Mouse (Mus musculus) CH12.LX (cell line): ENCODE measurements around the gene Laptm5. TPM values are rescaled to one million over a fixed set of nuclear protein-coding genes. Genes with fewer than 3 reads are reported as not detected.

ENCODE experiments used
- DNase-seq: peaks from one replicate; pipeline ENCODE4 v3.0.0-alpha.2; 2013; ENCODE audit errors: extremely low read depth
- H3K27ac ChIP-seq: 2 replicates; pipeline ENCODE4 v1.5.1; 2012; ENCODE audit warnings: low read depth, mild to moderate bottlenecking, control low read depth, moderate library complexity; ENCODE audit not compliant: insufficient read depth
- H3K27me3 ChIP-seq: replicated peaks from 2 replicates; pipeline ENCODE3; 2012; ENCODE audit warnings: inconsistent platforms
- H3K36me3 ChIP-seq, 2 experiments: replicated peaks in 1 of 2; 2 replicates each; pipeline versions ENCODE3 to v1.6.1; 2012; ENCODE audit warnings: inconsistent platforms in 1 of 2, low read length in 1 of 2, mild to moderate bottlenecking in 1 of 2, mixed read lengths in 1 of 2, moderate library complexity in 1 of 2; ENCODE audit not compliant: control insufficient read depth in 1 of 2, insufficient read depth in 1 of 2
- H3K4me1 ChIP-seq, 2 experiments: 2 replicates each; pipeline ENCODE4 v1.6.1; 2012; ENCODE audit warnings: inconsistent platforms in 1 of 2, moderate library complexity in 1 of 2; ENCODE audit not compliant: insufficient read depth in 2 of 2, control insufficient read depth in 1 of 2
- H3K4me2 ChIP-seq: 2 replicates; pipeline ENCODE4 v1.6.1; 2012; ENCODE audit warnings: low read depth, mild to moderate bottlenecking, control low read depth; ENCODE audit not compliant: poor library complexity, insufficient read depth, severe bottlenecking
- H3K4me3 ChIP-seq, 3 experiments: fragments of 150-350 bp in 1 of 3; sonication (generic) in 1 of 3; replicated peaks in 1 of 3; 2 replicates each; pipeline versions ENCODE3 to v1.5.1; 2011 to 2012; ENCODE audit warnings: low read depth in 2 of 3, low read length in 2 of 3, mild to moderate bottlenecking in 2 of 3, moderate library complexity in 2 of 3, control low read depth in 1 of 3, improper control_type of control experiment in 1 of 3, inconsistent platforms in 1 of 3, mixed read lengths in 1 of 3; ENCODE audit not compliant: poor library complexity in 1 of 3
- H3K79me2 ChIP-seq: replicated peaks from 2 replicates; pipeline ENCODE4 v1.6.1; 2012; ENCODE audit warnings: mild to moderate bottlenecking, moderate library complexity; ENCODE audit not compliant: control insufficient read depth, poor library complexity, insufficient read depth, severe bottlenecking; ENCODE audit errors: extremely low read depth
- H3K9ac ChIP-seq: 2 replicates; pipeline ENCODE4 v1.6.1; 2012; ENCODE audit warnings: low read depth, mild to moderate bottlenecking, control low read depth, moderate library complexity; ENCODE audit not compliant: insufficient read depth
- H3K9me3 ChIP-seq: replicated peaks from 2 replicates; pipeline ENCODE3; 2012; ENCODE audit warnings: low read length, inconsistent platforms, mixed read lengths
- BHLHE40 ChIP-seq: IDR thresholded peaks from 2 replicates; pipeline ENCODE4 v1.6.1; 2011; ENCODE audit warnings: mild to moderate bottlenecking, low read depth, low read length, improper control_type of control experiment
- CHD1 ChIP-seq: IDR thresholded peaks from 2 replicates; pipeline ENCODE4 v1.6.1; 2012; ENCODE audit warnings: low read depth, low read length, improper control_type of control experiment, inconsistent platforms
- CHD2 ChIP-seq: IDR thresholded peaks from 2 replicates; pipeline ENCODE4 v1.6.1; 2011; ENCODE audit warnings: low read length, improper control_type of control experiment
- E2F4 ChIP-seq: IDR thresholded peaks from 2 replicates; pipeline ENCODE4 v1.6.1; 2011; ENCODE audit warnings: low read depth, low read length, improper control_type of control experiment; ENCODE audit not compliant: insufficient replicate concordance
- ELF1 ChIP-seq: IDR thresholded peaks from 2 replicates; pipeline ENCODE4 v1.6.1; 2014; ENCODE audit warnings: low read depth, mild to moderate bottlenecking, inconsistent platforms, low read length, improper control_type of control experiment
- EP300 ChIP-seq: IDR thresholded peaks from 2 replicates; pipeline ENCODE4 v1.6.1; 2011; ENCODE audit warnings: low read length, improper control_type of control experiment
- ETS1 ChIP-seq: conservative IDR thresholded peaks from 2 replicates; pipeline ENCODE4 v1.6.1; 2012; ENCODE audit warnings: low read depth, mild to moderate bottlenecking, inconsistent platforms, low read length, improper control_type of control experiment, moderate library complexity
- GABPA ChIP-seq: IDR thresholded peaks from 2 replicates; pipeline ENCODE4 v1.6.1; 2012; ENCODE audit warnings: low read depth, low read length, improper control_type of control experiment, inconsistent platforms; ENCODE audit not compliant: insufficient replicate concordance
- HCFC1 ChIP-seq: IDR thresholded peaks from 2 replicates; pipeline ENCODE4 v1.6.1; 2012; ENCODE audit warnings: low read depth, mild to moderate bottlenecking, inconsistent platforms, low read length, improper control_type of control experiment
- IRF4 ChIP-seq: IDR thresholded peaks from 2 replicates; pipeline ENCODE4 v1.6.1; 2014; ENCODE audit warnings: low read depth, mild to moderate bottlenecking, inconsistent platforms, low read length, improper control_type of control experiment
- JUN ChIP-seq: IDR thresholded peaks from 2 replicates; pipeline ENCODE4 v1.6.1; 2011; ENCODE audit warnings: low read depth, mild to moderate bottlenecking, low read length, improper control_type of control experiment, moderate library complexity; ENCODE audit not compliant: insufficient read depth
- JUND ChIP-seq: conservative IDR thresholded peaks from 2 replicates; pipeline ENCODE4 v1.6.1; 2011; ENCODE audit warnings: low read depth, low read length, improper control_type of control experiment
- MAFK ChIP-seq: IDR thresholded peaks from 2 replicates; pipeline ENCODE4 v1.6.1; 2011; ENCODE audit warnings: low read length, improper control_type of control experiment; ENCODE audit not compliant: insufficient replicate concordance
- MAX ChIP-seq: IDR thresholded peaks from 2 replicates; pipeline ENCODE4 v1.6.1; 2011; ENCODE audit warnings: low read length, improper control_type of control experiment
- MAZ ChIP-seq: IDR thresholded peaks from 2 replicates; pipeline ENCODE4 v1.6.1; 2012; ENCODE audit warnings: low read depth, mild to moderate bottlenecking, inconsistent platforms, low read length, improper control_type of control experiment, moderate library complexity
- MEF2A ChIP-seq: IDR thresholded peaks from 2 replicates; pipeline ENCODE4 v1.6.1; 2014; ENCODE audit warnings: low read depth, mild to moderate bottlenecking, inconsistent platforms, low read length, improper control_type of control experiment, borderline replicate concordance
- MXI1 ChIP-seq: IDR thresholded peaks from 2 replicates; pipeline ENCODE4 v1.6.1; 2011; ENCODE audit warnings: mild to moderate bottlenecking, low read depth, low read length, improper control_type of control experiment
- MYC ChIP-seq: IDR thresholded peaks from 2 replicates; pipeline ENCODE4 v1.6.1; 2011; ENCODE audit warnings: low read depth, mild to moderate bottlenecking, improper control_type of control experiment, low read length
- NELFE ChIP-seq: IDR thresholded peaks from 2 replicates; pipeline ENCODE4 v1.6.1; 2011; ENCODE audit warnings: low read depth, low read length, improper control_type of control experiment
- NRF1 ChIP-seq: IDR thresholded peaks from 2 replicates; pipeline ENCODE4 v1.6.1; 2014; ENCODE audit warnings: low read depth, mild to moderate bottlenecking, inconsistent platforms, low read length, improper control_type of control experiment, moderate library complexity
- POLR2A ChIP-seq: IDR thresholded peaks from 2 replicates; pipeline ENCODE4 v1.6.1; 2011; ENCODE audit warnings: low read depth, mild to moderate bottlenecking, improper control_type of control experiment, low read length
- POLR2AphosphoS2 ChIP-seq: IDR thresholded peaks from 2 replicates; pipeline ENCODE4 v1.6.1; 2011; ENCODE audit warnings: low read depth, low read length, improper control_type of control experiment
- RCOR1 ChIP-seq: conservative IDR thresholded peaks from 2 replicates; pipeline ENCODE4 v1.6.1; 2012; ENCODE audit warnings: low read depth, mild to moderate bottlenecking, inconsistent platforms, low read length, improper control_type of control experiment
- SIN3A ChIP-seq: IDR thresholded peaks from 2 replicates; pipeline ENCODE4 v1.6.1; 2012; ENCODE audit warnings: low read length, improper control_type of control experiment, inconsistent platforms
- SMC3 ChIP-seq: IDR thresholded peaks from 2 replicates; pipeline ENCODE4 v1.6.1; 2011; ENCODE audit warnings: low read depth, low read length, improper control_type of control experiment
- TBP ChIP-seq: conservative IDR thresholded peaks from 2 replicates; pipeline ENCODE4 v1.6.1; 2011; ENCODE audit warnings: low read depth, low read length, improper control_type of control experiment
- TCF12 ChIP-seq: IDR thresholded peaks from 2 replicates; pipeline ENCODE4 v1.6.1; 2014; ENCODE audit warnings: low read depth, mild to moderate bottlenecking, inconsistent platforms, low read length, improper control_type of control experiment
- UBTF ChIP-seq: IDR thresholded peaks from 2 replicates; pipeline ENCODE4 v1.6.1; 2012; ENCODE audit warnings: low read depth, mild to moderate bottlenecking, inconsistent platforms, low read length, improper control_type of control experiment, moderate library complexity
- USF2 ChIP-seq: conservative IDR thresholded peaks from 2 replicates; pipeline ENCODE4 v1.6.1; 2011; ENCODE audit warnings: low read depth, low read length, improper control_type of control experiment
- ZC3H11A ChIP-seq: IDR thresholded peaks from 2 replicates; pipeline ENCODE4 v1.6.1; 2012; ENCODE audit warnings: low read depth, mild to moderate bottlenecking, inconsistent platforms, low read length, improper control_type of control experiment
- ZKSCAN1 ChIP-seq: IDR thresholded peaks from 2 replicates; pipeline ENCODE4 v1.6.1; 2012; ENCODE audit warnings: low read depth, inconsistent platforms, low read length, improper control_type of control experiment, borderline replicate concordance
- ZMIZ1 ChIP-seq: IDR thresholded peaks from 2 replicates; pipeline ENCODE4 v1.6.1; 2012; ENCODE audit warnings: low read depth, mild to moderate bottlenecking, inconsistent platforms, low read length, improper control_type of control experiment
- ZNF384 ChIP-seq: IDR thresholded peaks from 2 replicates; pipeline ENCODE4 v1.6.1; 2012; ENCODE audit warnings: low read depth, low read length, improper control_type of control experiment, inconsistent platforms
- dilution Hi-C: fragments of 300-500 bp; cut with MboI; formaldehyde crosslinking; loops from 2 replicates; pipeline ENCODE4 v1.14.3; 2020; ENCODE audit warnings: low sequenced_read_pairs; ENCODE audit not compliant: extremely low pct_unique_long_range_greater_than_20kb, extremely low pct_ligation_motif_present
- in situ Hi-C: fragments of 300-500 bp; cut with MboI; formaldehyde crosslinking; loops from 3 replicates; pipeline ENCODE4 v1.14.3; 2019; ENCODE audit warnings: low sequenced_read_pairs, low pct_ligation_motif_present, low pct_unique_long_range_greater_than_20kb, mixed read lengths
- polyA plus RNA-seq: library from polyadenylated mRNA; unstranded; fragments of >175 nt; gene quantifications from 2 replicates; pipeline ENCODE4 v1.2.1, GENCODE M21; 2012; ENCODE audit warnings: low read depth; ENCODE audit not compliant: insufficient read length
- total RNA-seq, 2 experiments: library from RNA; depleted of rRNA; stranded (reverse); fragments of 300-350 nt in 1 of 2; fragments of >200 nt in 1 of 2; gene quantifications; 2 replicates each; pipeline ENCODE4 v1.2.3; 2012 to 2014

Gene Laptm5
- total and polyA plus RNA-seq, 3 experiments = 41.1 to 594 (median 225) TPM

GRCm38 (mm10) chr4:130909167-130909874 lies 3.6 kb upstream of the Laptm5 start (continued):
- peak; percentile 67; the same call in 1 of the 2 replicates for TF ChIP-seq MAZ
- TF ChIP-seq EP300 = peak; percentile 47; the same call in 1 of the 2 replicates
- peak; percentile 57; the same call in 1 of the 2 replicates for TF ChIP-seq MYC
- no peak for TF ChIP-seq SMC3
- no peak for TF ChIP-seq ZC3H11A
- TF ChIP-seq ETS1 = peak; percentile 68; the same call in 1 of the 2 replicates
- TF ChIP-seq JUND = no peak
- no peak for TF ChIP-seq ELF1
- TF ChIP-seq ZNF384 = no peak

- peak overlapping the region; percentile 53; the same call in 1 of the 2 replicates for H3K9ac ChIP-seq
- DNase-seq = peak; percentile 88
- dilution Hi-C loops (no loop called here), in situ Hi-C loops (no loop called here)
- peaks cover 38% of the 10 kb centered on the region for H3K79me2 ChIP-seq
- peak overlapping the region; percentile 8; the same call in 1 of the 2 replicates for H3K4me2 ChIP-seq
- no peaks in the 10 kb centered on the region for H3K9me3 ChIP-seq
- H3K4me1 ChIP-seq = peaks cover 25 to 63% of the 10 kb centered on the region in 2 experiments
- H3K27ac ChIP-seq = peak overlapping the region; percentile 97
- peaks cover 0 to 8% of the 10 kb centered on the region in 2 experiments for H3K36me3 ChIP-seq
- H3K27me3 ChIP-seq = no peaks in the 10 kb centered on the region
- H3K4me3 ChIP-seq = peak overlapping the region; percentile 8 to 68 (median 42)
- TF ChIP-seq ZMIZ1 (peak; percentile 74), MAFK (no peak), GABPA (no peak), POLR2AphosphoS2 (peak; percentile 48; the same call in 1 of the 2 replicates), NRF1 (peak; percentile 31; the same call in 1 of the 2 replicates), MEF2A (peak; percentile 83), ZNF384 (0 out of 2 replicates have a peak, but pooled peaks have one; percentile 20), CHD1 (0 out of 2 replicates have a peak, but pooled peaks have one; percentile 71), EP300 (peak; percentile 59), ZKSCAN1 (no peak), SIN3A (peak; percentile 54; the same call in 1 of the 2 replicates), SMC3 (peak; percentile 17; the same call in 1 of the 2 replicates), TBP (0 out of 2 replicates have a peak, but pooled peaks have one; percentile 49), UBTF (no peak), ELF1 (peak; percentile 81), E2F4 (0 out of 2 replicates have a peak, but pooled peaks have one; percentile 58), ETS1 (peak; percentile 73), JUN (no peak), MAZ (peak; percentile 97), TCF12 (peak; percentile 91), IRF4 (peak; percentile 71; the same call in 1 of the 2 replicates), MXI1 (peak; percentile 69), BHLHE40 (peak; percentile 63), POLR2A (peak; percentile 75), NELFE (no peak), MAX (peak; percentile 72; the same call in 1 of the 2 replicates), RCOR1 (peak; percentile 68; the same call in 1 of the 2 replicates), MYC (0 out of 2 replicates have a peak, but pooled peaks have one; percentile 17), USF2 (no peak), CHD2 (peak; percentile 79; the same call in 1 of the 2 replicates), HCFC1 (peak; percentile 68), ZC3H11A (no peak)
Measured at GRCm38 (mm10) chr4:130910666-130911065, 2.3 kb upstream of the Laptm5 start.
